Mouse (Mus musculus) lung, embryonic 14.5 days (tissue): ENCODE measurements around the gene Dhh. TPM values are rescaled to one million over a fixed set of nuclear protein-coding genes. Genes with fewer than 3 reads are reported as not detected.

Experiments used
- ATAC-seq: fragments of 200-750 bp; cut with Nextera tagmentation; 2 replicates; pipeline ENCODE4 v1.8.0; 2017; ENCODE audit warnings: mild to moderate bottlenecking, moderate TSS enrichment, moderate library complexity; ENCODE audit not compliant: insufficient read depth
- DNase-seq: peaks from one replicate; pipeline ENCODE4 v3.0.0-alpha.2; 2015
- H3K27ac ChIP-seq: fragments of 300-500 bp; sonication (generic); 2 replicates; pipeline ENCODE4 v1.5.1; 2014; ENCODE audit warnings: low read depth, mild to moderate bottlenecking, moderate library complexity
- H3K27me3 ChIP-seq: fragments of 300-500 bp; sonication (generic); 2 replicates; pipeline ENCODE4 v1.6.1; 2014; ENCODE audit warnings: low read length, control low read depth; ENCODE audit not compliant: insufficient read depth
- H3K36me3 ChIP-seq: fragments of 300-500 bp; sonication (generic); 2 replicates; pipeline ENCODE4 v1.6.1; 2014; ENCODE audit warnings: control low read depth; ENCODE audit not compliant: insufficient read depth
- H3K4me1 ChIP-seq: fragments of 300-500 bp; sonication (generic); 2 replicates; pipeline ENCODE4 v1.6.1; 2014; ENCODE audit warnings: antibody characterized with exemption, control low read depth; ENCODE audit not compliant: insufficient read depth
- H3K4me2 ChIP-seq: fragments of 300-500 bp; sonication (generic); 2 replicates; pipeline ENCODE4 v1.6.1; 2014; ENCODE audit warnings: mild to moderate bottlenecking
- H3K4me3 ChIP-seq: fragments of 300-500 bp; sonication (generic); 2 replicates; pipeline ENCODE4 v1.5.1; 2014; ENCODE audit warnings: low read depth, low read length
- H3K9ac ChIP-seq: fragments of 300-500 bp; sonication (generic); 2 replicates; pipeline ENCODE4 v1.6.1; 2014
- H3K9me3 ChIP-seq: fragments of 300-500 bp; sonication (generic); 2 replicates; pipeline ENCODE4 v1.6.1; 2016; ENCODE audit warnings: low read depth, low read length, control low read depth
- CTCF ChIP-seq: IDR thresholded peaks from 2 replicates; pipeline ENCODE4 v1.5.1; 2016; ENCODE audit warnings: antibody characterized with exemption, low read depth
- WGBS: fragments of 180-500 bp; shearing (Covaris S2); extraction: QIAGEN DNeasy Blood & Tissue Kit; methylation state at CpG from one replicate; pipeline ENCODE4 v1.1.7; 2014; 5-methylcytosine and 5-hydroxymethylcytosine counted together
- polyA plus RNA-seq: library from polyadenylated mRNA; unstranded; fragments of >200 nt; fragmentation: Nextera tagmentation; extraction: Ambion mirVana; gene quantifications from 2 replicates; pipeline ENCODE4 v1.2.1, GENCODE M21; 2014

The Dhh gene
- polyA plus RNA-seq, 1 experiment from 2014 or later, result 1.0 TPM

DNA sequence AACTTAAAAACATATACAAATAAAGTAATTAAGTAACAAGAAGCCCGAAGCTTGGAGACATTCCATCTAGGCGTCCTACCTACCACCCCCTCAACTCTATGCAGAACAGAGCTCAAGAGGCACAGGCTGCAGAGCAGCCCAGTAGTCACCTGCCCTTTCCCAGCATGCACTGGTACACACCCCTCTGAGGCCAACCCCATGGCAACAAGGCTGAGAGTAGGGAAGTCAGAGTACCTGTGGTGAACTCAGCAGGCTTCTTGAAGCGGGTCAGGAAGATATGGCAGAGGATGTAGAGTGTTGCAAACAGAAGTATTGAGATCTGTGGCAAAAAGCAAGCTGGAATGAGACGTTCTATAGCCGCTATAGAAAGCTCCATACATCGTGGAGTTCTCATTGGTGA, 16.6 kb upstream of the Dhh start:
- 85% methylated on average over 6 of the region's 6 CpGs for WGBS

DNA sequence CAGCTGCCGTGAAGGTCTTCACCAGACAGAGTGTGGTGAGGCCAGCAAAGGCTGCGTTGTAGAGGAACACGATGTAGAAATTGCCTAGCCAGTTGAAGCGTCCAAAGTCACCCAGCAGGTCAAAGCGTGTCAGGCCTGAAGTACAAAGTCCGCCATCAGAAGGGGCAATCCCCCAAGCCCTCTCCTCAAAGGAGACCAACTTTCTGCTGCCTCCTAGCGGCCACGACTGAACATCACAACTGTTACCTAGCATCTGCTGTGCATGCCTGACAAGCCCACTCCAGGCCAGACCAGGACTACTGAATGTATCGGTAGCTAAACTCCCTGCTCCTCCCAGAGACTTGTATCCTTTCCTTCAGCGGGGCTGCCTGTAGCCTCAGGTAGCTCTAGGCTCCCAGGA, 6.4 kb upstream of the Dhh start:
- TF ChIP-seq CTCF, result peak; percentile 80
- Histone ChIP-seq H3K9ac (no peak overlapping the region), H3K27ac (no peak overlapping the region), H3K4me2 (no peak overlapping the region), H3K4me1 (no peaks in the 10 kb centered on the region), H3K9me3 (no peaks in the 10 kb centered on the region), H3K36me3 (peaks cover 48% of the 10 kb centered on the region), H3K27me3 (peaks cover 6% of the 10 kb centered on the region; the same call in 1 of the 2 replicates), H3K4me3 (no peak overlapping the region)
- WGBS, result 32% methylated on average over 10 of the region's 10 CpGs
- ATAC-seq (no peak), DNase-seq (peak; percentile 73)

More for the DNA sequence above, 16.6 kb upstream of the Dhh start:
- DNase-seq (no peak), ATAC-seq (no peak)
- no peak overlapping the region for H3K4me2 ChIP-seq
- no peak overlapping the region for H3K27ac ChIP-seq
- H3K27me3 ChIP-seq, result no peaks in the 10 kb centered on the region
- H3K4me1 ChIP-seq, result no peaks in the 10 kb centered on the region; the same call in 1 of the 2 replicates
- no peak overlapping the region for H3K9ac ChIP-seq
- H3K9me3 ChIP-seq, result no peaks in the 10 kb centered on the region
- no peak for TF ChIP-seq CTCF
- H3K36me3 ChIP-seq, result peaks cover 30% of the 10 kb centered on the region
- no peak overlapping the region for H3K4me3 ChIP-seq

- peaks cover 26% of the 10 kb centered on the region for H3K27me3 ChIP-seq
- no peak overlapping the region for H3K27ac ChIP-seq
- H3K4me1 ChIP-seq, result peaks cover 7% of the 10 kb centered on the region; the same call in 1 of the 2 replicates
- no peaks in the 10 kb centered on the region for H3K9me3 ChIP-seq
- no peak for ATAC-seq
- no peak for DNase-seq
- TF ChIP-seq CTCF, result no peak
- no peak overlapping the region for H3K4me2 ChIP-seq
- H3K36me3 ChIP-seq, result peaks cover 28% of the 10 kb centered on the region
- 87% methylated on average over 2 of the region's 2 CpGs for WGBS
- H3K9ac ChIP-seq, result no peak overlapping the region
- no peak overlapping the region for H3K4me3 ChIP-seq
These were observed 4.3 kb upstream of the Dhh start for GRCm38 (mm10) chr15:98902600-98902999.

- H3K27me3 ChIP-seq, result peaks cover 36% of the 10 kb centered on the region
- peaks cover 7% of the 10 kb centered on the region; the same call in 1 of the 2 replicates for H3K4me1 ChIP-seq
- ATAC-seq (no peak), DNase-seq (no peak)
- H3K4me2 ChIP-seq, result no peak overlapping the region
- H3K9me3 ChIP-seq, result no peaks in the 10 kb centered on the region
- TF ChIP-seq CTCF, result no peak
- peaks cover 21% of the 10 kb centered on the region for H3K36me3 ChIP-seq
- WGBS, result 61% methylated on average over 1 of the region's 1 CpGs
- H3K9ac ChIP-seq, result no peak overlapping the region
- H3K27ac ChIP-seq, result no peak overlapping the region
- no peak overlapping the region for H3K4me3 ChIP-seq
These were observed 3.2 kb upstream of the Dhh start for GRCm38 (mm10) chr15:98901530-98901929.

GRCm38 (mm10) chr15:98897495-98897894, 845 bp downstream of the Dhh start:
- peak; percentile 22 for DNase-seq
- H3K4me2 ChIP-seq, result peak overlapping the region; percentile 54
- H3K4me3 ChIP-seq, result peak overlapping the region; percentile 26
- peaks cover 77% of the 10 kb centered on the region for H3K27me3 ChIP-seq
- no peaks in the 10 kb centered on the region for H3K9me3 ChIP-seq
- WGBS, result under 1% methylated on average over 10 of the region's 10 CpGs
- no peak overlapping the region for H3K9ac ChIP-seq
- H3K36me3 ChIP-seq, result no peaks in the 10 kb centered on the region
- ATAC-seq, result no peak
- H3K27ac ChIP-seq, result no peak overlapping the region
- H3K4me1 ChIP-seq, result peaks cover 14% of the 10 kb centered on the region; the same call in 1 of the 2 replicates
- no peak for TF ChIP-seq CTCF

GRCm38 (mm10) chr15:98895635-98896589, 2.4 kb downstream of the Dhh start:
- H3K9ac ChIP-seq, result no peak overlapping the region
- H3K27me3 ChIP-seq, result peaks cover 84% of the 10 kb centered on the region
- DNase-seq (peak; percentile 67), ATAC-seq (0 out of 2 replicates have a peak, but pooled peaks have one; percentile 29)
- no peaks in the 10 kb centered on the region for H3K36me3 ChIP-seq
- WGBS, result 4% methylated on average over 40 of the region's 41 CpGs
- H3K9me3 ChIP-seq, result no peaks in the 10 kb centered on the region
- peaks cover 14% of the 10 kb centered on the region; the same call in 1 of the 2 replicates for H3K4me1 ChIP-seq
- peak overlapping the region; percentile 56 for H3K4me3 ChIP-seq
- H3K4me2 ChIP-seq, result peak overlapping the region; percentile 100
- H3K27ac ChIP-seq, result peak overlapping the region; percentile 42; the same call in 1 of the 2 replicates
- no peak for TF ChIP-seq CTCF
